Mouse (Mus musculus) E14TG2a.4 (cell line): ENCODE measurements around the gene Galnt12.

Experiments
- H3K27me3 ChIP-seq: 2 replicates; pipeline ENCODE4 v1.6.1; 2014; ENCODE audit warnings: low read length, control low read depth; ENCODE audit not compliant: insufficient read depth
- H3K36me3 ChIP-seq: 2 replicates; pipeline ENCODE4 v1.6.1; 2014; ENCODE audit warnings: low read length, control low read depth; ENCODE audit not compliant: insufficient read depth
- H3K4me1 ChIP-seq: replicated peaks from 2 replicates; pipeline ENCODE4 v1.6.1; 2014; ENCODE audit warnings: low read depth, low read length, control low read depth
- H3K4me3 ChIP-seq: replicated peaks from 2 replicates; pipeline ENCODE4 v1.5.1; 2014; ENCODE audit warnings: mild to moderate bottlenecking, low read length
- H3K9me3 ChIP-seq: 2 replicates; pipeline ENCODE4 v1.6.1; 2014; ENCODE audit warnings: low read length, control low read depth
- CTCF ChIP-seq: conservative IDR thresholded peaks from 2 replicates; pipeline ENCODE4 v1.5.1; 2014; ENCODE audit warnings: low read length
- NANOG ChIP-seq: IDR thresholded peaks from 2 replicates; pipeline ENCODE4 v1.6.1; 2014; ENCODE audit warnings: borderline replicate concordance, low read length, mixed read lengths
- POU5F1 ChIP-seq: IDR thresholded peaks from 2 replicates; pipeline ENCODE4 v1.6.1; 2014; ENCODE audit warnings: low read length, borderline replicate concordance

Gene Galnt12

GRCm38 (mm10) chr4:47055570-47056080 lies 36.1 kb upstream of the Galnt12 start:
- no peak for TF ChIP-seq NANOG
- no peak for TF ChIP-seq POU5F1
- TF ChIP-seq CTCF, result no peak
- Histone ChIP-seq H3K36me3 (no peaks in the 10 kb centered on the region), H3K9me3 (peaks cover 15% of the 10 kb centered on the region), H3K4me3 (no peak overlapping the region), H3K4me1 (peaks cover 10% of the 10 kb centered on the region; the same call in 1 of the 2 replicates), H3K27me3 (peaks cover 59% of the 10 kb centered on the region)

- TF ChIP-seq POU5F1, result no peak
- no peak for TF ChIP-seq CTCF
- no peak for TF ChIP-seq NANOG
These were observed 34.8 kb upstream of the Galnt12 start, which contains the start of gene Anks6 for GRCm38 (mm10) chr4:47056791-47057509. TSS of gene Anks6 (minus strand) at chr4:47057427.

GRCm38 (mm10) chr4:47057510-47058325 lies 34.0 kb upstream of the Galnt12 start:
- H3K4me3 ChIP-seq, result peak overlapping the region; percentile 81
- 0 out of 2 replicates have a peak, but pooled peaks cover 4% of the 10 kb centered on the region for H3K4me1 ChIP-seq
- peaks cover 46% of the 10 kb centered on the region for H3K27me3 ChIP-seq
- H3K36me3 ChIP-seq, result no peaks in the 10 kb centered on the region
- peaks cover 15% of the 10 kb centered on the region for H3K9me3 ChIP-seq
- TF ChIP-seq NANOG (no peak), POU5F1 (no peak), CTCF (no peak)

More at GRCm38 (mm10) chr4:47056791-47057509, 34.8 kb upstream of the Galnt12 start, which contains the start of gene Anks6:
- H3K4me3 ChIP-seq, result peak within 1 kb of the TSS; percentile 81
- no peaks in the 10 kb centered on the region for H3K36me3 ChIP-seq
- peaks cover 53% of the 10 kb centered on the region for H3K27me3 ChIP-seq
- H3K4me1 ChIP-seq, result 0 out of 2 replicates have a peak, but pooled peaks cover 4% of the 10 kb centered on the region
- peaks cover 15% of the 10 kb centered on the region for H3K9me3 ChIP-seq

GRCm38 (mm10) chr4:47060900-47061299 lies 30.8 kb upstream of the Galnt12 start:
- H3K4me1 ChIP-seq, result 0 out of 2 replicates have a peak, but pooled peaks cover 4% of the 10 kb centered on the region
- peaks cover 23% of the 10 kb centered on the region for H3K27me3 ChIP-seq
- TF ChIP-seq POU5F1 (no peak), NANOG (no peak), CTCF (no peak)

GRCm38 (mm10) chr4:47075054-47075453 lies 16.7 kb upstream of the Galnt12 start:
- H3K36me3 ChIP-seq, result no peaks in the 10 kb centered on the region
- H3K4me1 ChIP-seq, result no peaks in the 10 kb centered on the region
- TF ChIP-seq POU5F1, result no peak
- TF ChIP-seq CTCF, result no peak
- no peaks in the 10 kb centered on the region for H3K27me3 ChIP-seq
- H3K9me3 ChIP-seq, result peaks cover 30% of the 10 kb centered on the region
- H3K4me3 ChIP-seq, result no peak overlapping the region

More at GRCm38 (mm10) chr4:47060900-47061299, 30.8 kb upstream of the Galnt12 start:
- H3K4me3 ChIP-seq, result no peak overlapping the region
- peaks cover 24% of the 10 kb centered on the region for H3K9me3 ChIP-seq
- H3K36me3 ChIP-seq, result no peaks in the 10 kb centered on the region

GRCm38 (mm10) chr4:47079997-47080646 lies 11.6 kb upstream of the Galnt12 start:
- TF ChIP-seq CTCF, result no peak
- TF ChIP-seq NANOG, result no peak
- no peak for TF ChIP-seq POU5F1
- peaks cover 15% of the 10 kb centered on the region; the same call in 1 of the 2 replicates for H3K27me3 ChIP-seq
- H3K36me3 ChIP-seq, result no peaks in the 10 kb centered on the region
- no peak overlapping the region for H3K4me3 ChIP-seq
- H3K9me3 ChIP-seq, result no peaks in the 10 kb centered on the region
- no peaks in the 10 kb centered on the region for H3K4me1 ChIP-seq

- no peaks in the 10 kb centered on the region for H3K36me3 ChIP-seq
- H3K4me3 ChIP-seq, result no peak overlapping the region
- no peaks in the 10 kb centered on the region for H3K9me3 ChIP-seq
- H3K27me3 ChIP-seq, result peaks cover 15% of the 10 kb centered on the region; the same call in 1 of the 2 replicates
- no peaks in the 10 kb centered on the region for H3K4me1 ChIP-seq
- TF ChIP-seq NANOG (no peak), POU5F1 (no peak), CTCF (no peak)
These were observed 11.1 kb upstream of the Galnt12 start for GRCm38 (mm10) chr4:47080647-47081010.

GRCm38 (mm10) chr4:47083824-47084223 lies 7.9 kb upstream of the Galnt12 start:
- Histone ChIP-seq H3K27me3 (peaks cover 19% of the 10 kb centered on the region; the same call in 1 of the 2 replicates), H3K4me1 (no peaks in the 10 kb centered on the region), H3K9me3 (no peaks in the 10 kb centered on the region), H3K36me3 (no peaks in the 10 kb centered on the region), H3K4me3 (no peak overlapping the region)
- TF ChIP-seq CTCF, result no peak
- TF ChIP-seq POU5F1, result no peak
- TF ChIP-seq NANOG, result no peak
